Mouse (Mus musculus) layer of hippocampus, postnatal 10 days (tissue): ENCODE measurements around the gene Pold3. TPM values are rescaled to one million over a fixed set of nuclear protein-coding genes. Genes with fewer than 3 reads are reported as not detected.
"Not testable (repeated sequence)": the region's sequence is repeated elsewhere in the genome, so short reads cannot be mapped to it uniquely, and the experiment has no call there.

ENCODE experiments used
- DNase-seq, 2 experiments: peaks; one replicate each; pipeline ENCODE4 v3.0.0; 2021; ENCODE audit warnings: low spot score in 2 of 2
- total RNA-seq, 2 experiments: library from RNA; stranded (reverse); gene quantifications; 2 replicates each; pipeline ENCODE4 v1.2.3; 2021

Gene Pold3
- total RNA-seq, 2 experiments from 2014 or later, result 28.9 to 30.0 TPM

DNA sequence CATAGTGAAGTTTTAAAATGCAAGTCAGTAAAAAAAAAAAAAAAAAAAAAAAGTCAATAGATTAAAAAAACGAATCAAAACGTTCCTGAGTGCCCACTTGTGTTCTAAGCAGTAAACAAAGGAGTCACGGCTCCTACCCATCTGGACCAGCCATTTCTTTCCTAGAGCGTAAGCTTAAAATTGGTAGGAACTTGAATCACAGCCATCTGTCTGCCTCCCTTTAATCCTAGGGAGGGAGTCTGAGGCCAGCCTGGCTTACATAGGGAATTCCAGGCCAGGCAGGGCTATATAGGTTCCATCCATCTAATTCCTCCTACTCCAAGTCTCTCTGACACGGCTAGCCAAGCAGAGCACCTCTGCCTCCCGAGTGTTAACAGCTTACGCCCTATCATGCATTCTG lies 7.5 kb downstream of the Pold3 start:
- DNase-seq, result no peak

DNA sequence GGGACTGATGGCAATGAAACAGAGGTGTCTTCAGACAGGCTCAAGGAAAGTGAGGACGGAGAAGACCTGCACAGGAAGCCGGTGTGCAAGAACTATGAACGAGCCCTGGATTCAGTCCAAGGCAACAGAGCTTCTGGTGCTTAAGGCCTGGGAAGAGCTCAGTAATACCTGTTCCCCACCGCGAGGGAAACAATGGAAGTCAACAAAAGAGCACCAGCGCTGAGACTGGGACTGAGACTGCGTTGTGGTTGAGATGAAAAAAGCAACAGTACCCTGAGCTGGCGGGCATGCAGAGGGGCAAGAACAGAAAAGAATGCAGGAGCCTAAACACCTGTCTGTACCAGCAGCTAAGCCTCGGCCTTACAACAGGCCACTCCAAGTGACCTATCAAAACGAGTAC lies 9.9 kb downstream of the Pold3 start:
- no peak for DNase-seq

DNA sequence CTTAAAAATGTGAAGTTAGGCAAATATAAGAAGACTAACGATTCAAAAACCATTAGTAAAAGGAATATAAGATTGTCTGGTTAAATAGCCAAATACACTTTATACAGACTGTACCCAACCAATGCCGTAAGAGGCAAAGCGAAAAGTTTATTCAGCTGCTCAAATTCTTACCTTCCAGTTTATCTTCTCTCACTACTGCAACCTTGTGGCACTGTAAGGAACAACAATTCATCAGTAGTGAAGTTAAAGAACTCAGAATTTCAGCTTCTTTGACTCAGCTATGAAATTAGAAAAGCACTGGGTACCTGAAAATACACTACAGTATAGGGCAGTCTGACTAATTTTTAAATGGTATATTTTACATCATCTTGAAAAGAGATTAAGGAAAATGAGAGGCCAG lies 13.0 kb downstream of the Pold3 start:
- DNase-seq, result no peak

DNA sequence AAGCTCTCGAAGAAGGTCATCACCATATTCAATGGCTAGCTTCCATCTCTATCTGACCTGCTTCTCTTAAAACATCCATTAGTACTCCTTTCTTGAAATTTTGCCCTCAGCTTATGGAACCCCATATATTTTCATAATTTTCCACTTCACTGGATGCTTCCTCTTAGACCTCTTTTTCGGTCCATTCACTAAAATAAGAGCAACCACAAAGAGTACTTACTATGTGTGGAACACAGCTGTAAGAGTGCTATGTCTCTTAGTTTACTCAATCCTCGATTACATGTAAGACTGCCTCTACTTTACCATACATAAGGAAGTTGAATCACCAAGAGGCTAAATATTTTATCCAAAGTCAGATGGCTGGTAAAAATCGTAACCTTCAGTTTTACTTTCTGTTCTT lies 16.7 kb downstream of the Pold3 start:
- no peak for DNase-seq

DNA sequence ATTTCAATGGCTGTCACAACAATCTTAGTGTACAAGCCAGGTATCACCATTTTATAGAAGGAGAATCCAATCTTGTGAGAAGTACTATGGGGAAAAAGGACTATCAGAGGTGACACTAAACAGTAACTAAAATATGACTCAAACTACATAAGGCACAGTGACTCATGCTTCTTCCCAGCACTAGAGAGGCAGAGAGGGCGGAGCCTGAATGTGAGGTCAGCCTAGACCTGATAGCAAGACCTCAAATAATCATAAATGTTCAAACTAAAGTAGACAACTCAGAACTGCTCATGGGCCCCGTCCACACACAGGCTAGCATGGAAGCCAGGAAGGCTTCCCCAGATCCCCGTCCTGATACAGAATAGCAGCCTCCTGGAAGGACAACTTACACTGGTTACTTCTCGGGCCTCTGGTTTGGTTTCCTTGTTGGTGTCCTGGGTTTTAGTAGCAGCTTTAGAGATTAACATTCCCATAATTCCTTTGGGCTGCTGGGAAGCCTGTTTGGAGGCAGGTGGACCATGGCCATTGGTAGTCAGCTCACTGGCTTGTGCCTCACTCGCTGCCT lies 21.3 kb downstream of the Pold3 start:
- DNase-seq, result no peak

- DNase-seq, result no peak
These were observed 34.5 kb downstream of the Pold3 start for GRCm38 (mm10) chr7:100086891-100087290.

- DNase-seq, result no peak
These were observed 35.1 kb downstream of the Pold3 start for GRCm38 (mm10) chr7:100086159-100086755.

DNA sequence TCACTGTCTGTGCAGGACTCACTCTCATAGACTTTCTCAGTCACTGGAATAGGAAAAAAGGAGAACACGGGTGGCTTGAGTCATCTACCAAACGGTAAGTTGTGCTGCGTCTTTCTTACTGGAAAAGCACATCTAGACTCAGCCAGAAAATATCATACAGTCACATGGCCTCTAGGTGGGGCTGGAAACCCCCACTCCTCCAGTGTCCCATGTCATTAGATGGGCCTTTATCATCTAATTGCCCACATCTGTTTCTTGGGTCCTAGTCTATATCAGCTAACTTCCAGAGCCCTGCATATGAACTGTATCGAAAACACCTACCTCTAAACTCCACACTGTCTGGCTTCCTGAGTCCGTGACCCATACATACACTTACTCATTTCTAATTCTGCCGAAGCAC lies 37.6 kb downstream of the Pold3 start:
- DNase-seq, result no peak

GRCm38 (mm10) chr7:100082836-100083235 lies 38.5 kb downstream of the Pold3 start:
- DNase-seq, result no peak

GRCm38 (mm10) chr7:100080087-100080781 lies 41.1 kb downstream of the Pold3 start:
- no peak for DNase-seq

GRCm38 (mm10) chr7:100077071-100077470 lies 44.3 kb downstream of the Pold3 start:
- DNase-seq, result no peak

GRCm38 (mm10) chr7:100076296-100076695 lies 45.1 kb downstream of the Pold3 start:
- DNase-seq, result no peak

DNA sequence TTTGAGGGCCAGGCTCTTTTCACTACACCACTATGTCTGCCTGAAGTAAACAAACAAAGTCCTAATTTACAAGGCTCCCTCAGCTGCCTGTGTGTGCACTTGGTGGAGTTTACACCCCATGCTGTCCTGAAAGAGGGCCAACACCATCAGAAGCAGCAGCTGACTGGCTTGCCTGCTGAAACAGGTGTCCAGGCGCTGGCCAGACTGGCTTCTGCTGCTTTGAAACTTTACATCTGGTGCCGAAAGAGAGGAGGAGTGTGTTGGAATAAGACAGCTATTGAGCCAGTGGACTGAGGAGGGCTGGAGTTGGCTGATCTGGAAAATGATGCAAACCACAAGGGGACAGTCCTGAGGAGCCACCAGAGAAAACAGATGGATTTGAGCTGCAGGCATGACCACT lies 47.4 kb downstream of the Pold3 start:
- peak; percentile 32 to 60 for DNase-seq

DNA sequence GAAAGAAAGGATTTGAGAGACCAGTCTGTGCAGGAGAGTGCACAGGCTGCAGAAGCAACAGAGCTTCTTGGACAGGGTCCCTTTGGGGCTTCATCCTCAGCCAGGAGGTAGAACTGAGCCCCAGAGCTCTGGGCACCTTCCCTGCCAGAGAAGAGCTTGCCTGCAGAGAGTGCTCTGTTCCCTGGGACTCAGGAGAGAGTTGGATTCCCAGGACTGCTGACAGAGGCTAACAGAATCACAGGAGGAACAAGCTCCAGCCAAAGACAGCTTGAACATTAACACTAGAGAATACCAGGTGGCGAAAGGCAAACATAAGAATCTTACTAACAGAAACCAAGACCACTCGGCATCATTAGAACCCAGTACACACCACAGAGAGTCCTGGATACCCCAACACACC lies 68.4 kb downstream of the Pold3 start:
- DNase-seq, result not testable (repeated sequence)

DNA sequence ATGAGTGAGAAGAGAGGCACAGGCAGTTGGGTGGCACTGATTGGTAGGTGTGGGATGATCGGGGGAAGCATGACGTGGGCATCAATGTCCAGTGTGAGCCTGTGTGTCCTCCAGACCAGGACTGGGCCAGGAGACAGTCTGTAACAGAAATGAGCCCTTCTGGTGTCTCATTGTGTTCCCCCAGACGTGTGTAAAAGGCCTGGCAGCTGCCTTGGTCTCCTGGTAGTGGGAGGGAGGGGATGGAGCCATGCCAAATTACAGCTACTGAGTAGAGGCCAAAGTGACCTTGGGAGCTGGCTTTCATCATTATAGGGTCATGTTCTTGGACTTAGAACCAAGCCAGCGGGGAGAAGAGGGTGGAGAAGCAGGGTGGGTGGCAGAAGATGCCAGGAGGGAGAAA lies 69.5 kb downstream of the Pold3 start:
- DNase-seq, result no peak

DNA sequence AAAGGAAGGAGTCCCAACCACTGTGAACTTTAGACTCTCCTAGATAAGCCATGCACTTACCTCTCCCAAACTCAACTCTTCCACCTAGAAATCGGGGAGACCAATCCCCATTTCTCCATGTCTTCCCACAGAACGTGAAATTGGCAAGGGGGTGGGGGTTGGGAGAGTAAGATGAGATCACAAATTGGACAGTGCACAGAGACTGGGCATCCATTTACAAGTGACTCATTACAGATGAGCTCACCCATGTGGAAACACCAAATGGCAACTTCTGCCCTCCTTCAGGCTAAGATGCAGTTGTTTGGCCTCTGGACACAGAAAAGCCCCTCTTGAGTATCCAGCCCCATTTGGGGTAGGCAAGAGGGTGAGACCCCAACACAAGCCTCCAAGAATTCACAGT lies 74.9 kb downstream of the Pold3 start:
- DNase-seq, result no peak

DNA sequence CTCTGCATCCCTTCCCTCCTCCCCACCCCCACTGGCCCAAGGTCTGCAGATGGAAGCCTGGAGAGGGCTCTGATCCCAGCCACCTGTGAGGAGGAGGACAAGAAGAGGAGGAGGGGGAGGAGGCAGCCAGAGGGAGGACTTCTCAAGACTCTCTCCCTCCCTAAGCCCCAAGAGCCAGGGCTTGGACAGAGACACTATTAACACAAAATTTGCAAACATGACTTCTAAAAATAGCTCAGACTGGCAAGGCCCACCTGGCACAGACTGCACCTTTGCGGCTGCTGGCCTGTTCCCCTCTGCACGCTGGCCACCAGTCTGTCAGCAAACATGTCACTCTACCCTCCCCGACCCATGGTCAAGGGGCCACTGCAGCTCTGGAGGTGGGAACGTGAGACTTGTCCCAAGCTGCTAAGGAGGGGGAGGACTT lies 77.7 kb downstream of the Pold3 start:
- no peak for DNase-seq

DNA sequence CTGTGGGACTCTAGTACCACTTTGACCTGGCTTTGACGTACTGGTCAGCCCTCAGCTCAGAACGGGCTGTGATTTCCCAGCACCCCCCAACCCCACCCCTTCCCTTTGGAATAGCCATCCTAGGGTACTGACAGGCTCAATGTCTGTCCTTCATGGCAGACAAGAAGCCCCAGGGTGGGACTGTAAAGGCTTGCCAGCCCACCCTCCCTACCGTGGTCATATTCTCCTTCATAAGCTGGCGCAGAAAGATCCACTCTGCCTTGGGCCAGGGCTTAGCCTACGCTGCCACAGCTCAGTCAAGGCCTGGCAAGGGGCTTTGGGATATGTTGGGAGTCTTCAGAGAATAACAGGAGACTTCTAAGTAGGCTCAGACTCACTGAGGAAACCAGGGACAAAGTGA lies 78.3 kb downstream of the Pold3 start:
- DNase-seq, result no peak

DNA sequence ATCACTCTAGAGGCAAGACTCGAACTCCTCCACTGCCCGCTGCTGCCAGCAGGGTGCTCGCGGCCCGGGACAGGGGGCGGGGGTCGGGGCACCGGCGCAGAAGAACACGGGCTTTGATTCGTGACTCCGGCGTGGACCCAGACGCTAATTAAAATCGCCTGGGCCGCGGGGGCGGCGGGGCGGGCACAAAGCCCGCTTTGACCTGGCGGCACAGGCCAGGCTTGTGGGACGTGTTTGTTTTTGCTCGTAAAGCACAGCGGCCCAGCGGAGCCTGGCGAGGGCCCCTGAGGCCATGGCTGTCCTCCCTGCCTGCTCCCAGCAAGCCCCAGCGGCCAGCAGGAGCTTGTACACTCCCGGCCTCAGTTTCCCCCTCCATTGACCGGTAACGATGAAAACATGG lies 79.2 kb downstream of the Pold3 start:
- DNase-seq, result no peak

GRCm38 (mm10) chr7:100036495-100036894 lies 84.9 kb downstream of the Pold3 start:
- no peak for DNase-seq

- DNase-seq, result no peak
These were observed 85.3 kb downstream of the Pold3 start for GRCm38 (mm10) chr7:100036050-100036449.

GRCm38 (mm10) chr7:100034815-100035463 lies 86.4 kb downstream of the Pold3 start:
- DNase-seq, result no peak
